Mouse (Mus musculus) ES-CJ7 (cell line): ENCODE results near the gene Pias4.

Source experiments
- DNase-seq: peaks from one replicate; pipeline ENCODE4 v3.0.0; 2011; ENCODE audit warnings: low read depth, low spot score

Pias4 gene

DNA sequence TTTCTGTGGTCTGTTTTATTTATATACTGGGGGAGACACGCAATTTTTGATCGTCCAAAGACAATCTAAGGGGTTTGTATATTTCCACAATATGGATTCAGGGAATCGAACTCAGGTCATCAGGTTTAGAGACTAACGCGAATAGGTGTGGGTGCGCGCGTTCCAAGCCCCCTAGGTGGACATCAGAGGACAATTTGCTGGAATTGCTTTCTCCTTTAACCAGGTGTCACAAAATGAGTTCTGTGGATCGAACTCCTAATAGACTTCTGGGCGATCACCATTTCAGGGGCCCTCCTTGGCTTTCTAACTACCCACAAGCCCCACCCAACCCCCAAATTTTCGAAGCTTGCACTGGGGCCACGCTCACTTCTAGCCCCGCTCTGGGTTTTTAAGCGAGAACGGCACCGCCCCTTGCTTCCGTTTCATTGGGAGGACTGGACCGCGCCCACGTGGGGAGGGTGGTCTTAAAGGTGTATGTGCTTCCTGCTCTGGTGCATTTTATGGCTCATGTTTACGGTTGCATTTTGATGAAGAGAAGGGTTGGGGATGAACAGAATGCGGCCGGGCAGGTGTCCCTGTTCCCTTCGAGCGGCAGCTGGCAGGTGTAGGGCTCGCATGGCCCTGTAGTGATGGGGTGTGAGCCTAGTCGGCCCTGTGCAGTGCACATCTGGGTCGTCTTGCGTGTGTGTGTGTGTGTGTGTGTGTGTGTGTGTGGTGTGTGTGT, 960 bp upstream of the Pias4 start:
- DNase-seq = peak; percentile 91

DNA sequence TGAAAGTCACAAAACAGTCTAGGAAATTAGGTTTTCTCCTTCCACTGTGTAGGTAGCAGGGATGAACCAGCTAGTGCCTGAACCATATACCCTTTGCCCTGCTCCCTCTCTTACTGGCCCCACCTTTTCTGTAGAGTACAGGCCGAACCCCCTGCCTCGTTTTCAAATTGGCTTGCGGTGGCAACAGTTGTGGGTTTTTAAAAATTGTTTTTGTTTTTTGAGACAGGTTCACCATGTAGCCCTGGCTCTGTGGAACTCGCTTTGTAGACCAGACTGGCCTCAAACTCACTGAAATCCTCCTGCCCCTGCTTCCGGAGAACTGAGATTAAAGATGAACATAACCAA, 336 bp upstream of the Pias4 start:
- no peak for DNase-seq

DNA sequence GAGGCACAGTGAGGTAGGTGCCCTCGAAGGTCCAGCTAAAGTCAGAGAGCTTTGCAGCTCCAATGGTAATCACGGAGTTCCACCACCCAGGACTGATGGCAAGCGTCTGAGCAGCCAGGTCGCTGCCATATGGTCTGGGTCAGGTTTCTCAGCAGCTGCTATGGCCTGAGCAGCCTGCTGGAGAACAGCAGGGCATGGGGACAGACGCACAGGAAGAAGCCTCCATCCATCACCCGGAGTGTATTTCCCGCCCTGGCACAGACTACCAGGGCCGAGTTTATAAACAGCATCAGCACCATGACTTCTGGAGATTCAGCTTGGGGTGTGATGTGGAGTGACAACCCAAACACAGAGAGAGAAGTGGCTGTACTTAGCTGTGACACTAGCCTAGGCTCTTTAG, 2.6 kb downstream of the Pias4 start:
- DNase-seq = no peak

DNA sequence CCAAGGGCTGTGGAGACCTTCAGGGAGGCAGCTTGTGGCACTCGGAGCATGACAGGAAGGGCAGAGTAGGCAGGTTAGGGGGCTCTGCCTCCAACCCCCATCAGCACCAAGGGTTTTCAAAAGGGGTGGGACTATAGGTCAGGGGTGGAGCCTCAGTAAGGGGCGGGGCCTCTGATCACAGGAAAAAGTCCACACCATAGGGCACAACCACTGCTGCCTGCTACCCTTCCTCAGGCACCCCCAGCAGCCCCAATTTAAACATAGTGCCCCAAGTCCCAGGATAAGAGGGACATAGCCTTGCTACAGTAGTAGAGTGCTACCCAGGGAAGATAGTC, 5.4 kb downstream of the Pias4 start:
- DNase-seq = no peak

DNA sequence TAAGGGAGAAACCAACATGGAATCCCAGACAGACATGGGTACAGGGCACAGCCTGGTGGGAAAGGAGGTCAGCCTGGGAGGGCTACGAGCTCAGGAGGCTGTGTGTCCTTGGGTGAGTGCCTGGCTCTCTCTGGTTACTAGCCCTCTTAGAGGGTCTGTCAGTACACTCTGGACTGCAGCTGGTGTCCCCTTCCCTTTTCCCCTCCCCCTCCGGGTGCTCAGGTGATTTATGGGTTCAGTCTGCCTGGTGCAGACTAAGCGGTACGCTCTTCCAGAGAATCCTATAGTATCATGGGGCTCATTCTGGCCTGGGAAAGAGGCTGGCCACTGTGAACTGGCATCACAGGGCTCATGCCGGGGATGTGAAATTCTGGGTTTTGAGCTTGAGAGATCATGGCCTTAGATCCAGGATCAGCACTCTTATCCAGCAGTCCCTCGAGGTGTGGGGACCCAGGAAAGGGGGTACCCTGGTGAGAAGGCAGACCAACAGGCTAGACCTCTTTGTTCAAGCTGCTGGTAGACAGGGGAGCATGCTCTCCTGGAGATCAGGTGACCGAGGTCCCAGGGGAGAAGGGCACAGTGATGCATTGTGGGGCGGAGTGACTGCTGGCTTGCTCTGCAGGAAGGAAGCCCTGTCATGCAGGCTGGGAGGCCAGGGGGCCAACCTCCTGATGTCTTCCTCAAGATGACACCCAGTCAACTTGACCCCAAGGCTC, 6.0 kb downstream of the Pias4 start:
- no peak for DNase-seq

DNA sequence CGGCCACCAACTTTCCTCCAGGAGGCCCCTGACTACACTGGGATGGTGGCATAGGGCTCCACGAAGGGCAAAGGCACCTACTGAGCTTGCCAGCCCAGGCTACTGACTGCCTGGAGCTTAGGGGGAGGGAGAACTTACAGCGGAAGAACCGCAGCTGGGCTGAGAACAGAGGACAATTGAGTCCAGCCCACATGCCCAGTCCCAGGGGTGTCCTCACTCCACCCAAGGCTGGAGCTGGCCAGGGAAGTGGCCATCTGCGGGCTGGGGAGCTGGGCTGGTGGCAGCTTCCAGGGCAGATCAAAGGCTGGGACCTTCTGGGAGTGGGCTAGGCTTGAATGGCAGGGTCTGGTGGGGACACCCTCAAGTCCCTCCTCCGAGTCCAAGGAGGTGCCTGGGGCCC, 13.0 kb downstream of the Pias4 start:
- DNase-seq = no peak

DNA sequence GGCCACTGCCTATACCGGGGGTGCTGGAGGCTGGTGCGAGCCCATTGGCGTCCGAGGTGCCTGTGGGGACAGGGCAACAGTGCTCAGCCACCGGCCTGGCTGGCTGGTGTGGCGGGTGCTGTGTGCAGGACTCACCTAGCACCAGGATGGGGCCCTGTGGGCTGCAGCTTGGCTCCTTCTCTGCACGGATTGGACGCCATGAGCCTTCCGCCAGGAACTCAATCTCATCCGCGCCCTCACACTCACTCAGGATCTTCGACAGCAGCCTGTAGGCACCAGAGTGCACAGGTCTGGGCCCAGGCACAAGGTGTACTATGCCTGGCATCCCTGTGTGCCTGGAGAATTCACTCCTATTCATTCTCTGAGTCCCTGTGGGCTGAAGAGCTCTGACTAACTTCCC, 13.4 kb downstream of the Pias4 start:
- DNase-seq = no peak

DNA sequence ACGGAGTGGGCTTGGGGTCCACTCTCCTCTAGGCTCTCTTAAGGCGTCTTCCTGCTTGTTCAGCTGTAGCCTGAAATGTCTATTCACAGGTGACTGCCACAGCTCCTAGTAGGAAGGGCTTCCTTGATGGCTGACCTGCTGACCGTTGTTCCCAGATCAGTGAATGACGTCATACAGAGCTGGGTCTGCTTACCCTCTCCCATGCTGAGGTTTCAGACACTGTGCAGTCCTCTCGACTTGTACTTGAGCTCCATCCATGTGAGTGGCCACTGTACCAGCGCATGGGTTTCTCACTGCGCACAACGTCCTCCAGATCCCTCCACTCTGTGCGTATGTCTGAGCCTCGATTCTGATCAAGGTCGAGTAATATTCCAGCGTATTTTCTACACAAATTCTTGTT, 15.1 kb downstream of the Pias4 start:
- DNase-seq = no peak

DNA sequence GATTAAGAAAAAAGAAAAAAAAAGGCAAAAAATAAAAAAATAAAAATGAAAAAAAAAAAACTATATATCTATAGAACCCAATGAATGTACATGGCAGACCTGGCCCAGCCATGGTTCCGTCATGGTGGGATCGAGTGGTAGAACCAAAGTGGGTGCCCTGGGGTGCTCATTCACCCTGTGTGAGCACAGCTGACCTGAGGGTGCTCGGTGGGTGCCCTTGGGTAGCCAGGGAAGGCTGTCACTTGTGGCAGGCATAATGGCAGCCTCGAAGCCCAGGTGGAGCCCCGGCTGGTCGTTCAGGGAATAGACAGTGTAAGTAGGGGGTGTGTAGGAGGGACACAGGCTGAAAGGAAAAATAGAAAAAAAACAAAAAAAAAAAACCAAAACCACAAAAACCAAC, 16.5 kb downstream of the Pias4 start:
- no peak for DNase-seq

DNA sequence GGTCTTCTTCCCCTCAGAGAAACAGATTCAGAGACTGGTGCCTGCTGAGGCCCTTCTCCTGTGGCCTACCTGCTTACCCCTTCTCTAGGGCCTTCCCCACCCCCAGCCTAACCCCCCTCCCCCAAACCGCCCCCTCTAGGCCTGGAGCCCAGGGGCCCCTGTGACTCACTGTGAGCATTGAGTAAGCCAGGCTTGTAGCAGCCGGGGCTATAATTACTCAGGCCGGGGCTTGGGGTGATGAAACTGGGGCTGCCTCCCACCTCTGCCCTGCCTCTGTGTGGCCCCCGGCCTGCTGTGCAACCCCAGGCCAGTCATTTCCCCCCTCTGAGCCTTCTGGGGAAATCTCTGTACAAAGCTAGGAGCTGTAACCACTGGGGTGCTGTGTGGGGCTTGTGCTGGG, 21.4 kb downstream of the Pias4 start:
- DNase-seq = no peak

DNA sequence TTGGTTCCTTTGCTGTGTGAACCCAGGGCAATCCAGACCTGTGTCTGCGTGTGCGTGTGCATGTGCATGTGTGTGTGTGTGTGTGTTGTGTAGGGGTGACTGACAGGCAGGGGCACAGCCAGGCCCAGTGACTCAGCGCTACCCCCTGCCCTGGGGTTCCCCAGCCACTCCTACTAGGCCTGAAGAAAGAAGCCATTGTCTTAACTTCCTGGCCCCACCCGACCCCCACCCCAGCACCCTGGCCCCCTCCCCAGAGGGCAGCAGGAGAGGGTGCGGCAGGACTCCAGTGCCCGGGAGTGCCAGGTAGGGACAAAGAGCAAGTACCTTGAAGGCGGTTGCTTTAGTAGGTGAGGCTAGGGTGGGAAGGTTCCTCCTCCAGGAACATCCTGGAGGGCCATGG, 21.9 kb downstream of the Pias4 start:
- no peak for DNase-seq

DNA sequence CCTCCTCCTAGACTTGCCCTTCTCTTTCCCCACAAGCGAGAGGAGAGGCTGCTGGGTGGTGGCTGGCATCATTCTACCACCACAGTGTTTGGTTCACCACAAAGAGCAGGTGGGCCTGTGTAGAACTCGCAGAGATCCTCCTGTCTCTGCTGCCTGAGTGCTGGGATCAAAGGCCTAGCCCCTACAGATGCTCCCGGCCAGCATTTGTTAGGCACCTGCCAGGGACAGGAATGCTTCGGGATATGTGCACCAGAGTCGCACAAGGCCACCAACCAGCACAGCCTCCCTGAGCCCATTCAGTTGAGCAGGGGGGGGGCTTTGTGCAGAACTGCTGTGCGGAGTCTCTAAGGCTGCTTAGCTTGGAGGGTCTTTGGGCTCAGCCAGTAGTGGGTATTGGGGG, 22.4 kb downstream of the Pias4 start:
- no peak for DNase-seq

DNA sequence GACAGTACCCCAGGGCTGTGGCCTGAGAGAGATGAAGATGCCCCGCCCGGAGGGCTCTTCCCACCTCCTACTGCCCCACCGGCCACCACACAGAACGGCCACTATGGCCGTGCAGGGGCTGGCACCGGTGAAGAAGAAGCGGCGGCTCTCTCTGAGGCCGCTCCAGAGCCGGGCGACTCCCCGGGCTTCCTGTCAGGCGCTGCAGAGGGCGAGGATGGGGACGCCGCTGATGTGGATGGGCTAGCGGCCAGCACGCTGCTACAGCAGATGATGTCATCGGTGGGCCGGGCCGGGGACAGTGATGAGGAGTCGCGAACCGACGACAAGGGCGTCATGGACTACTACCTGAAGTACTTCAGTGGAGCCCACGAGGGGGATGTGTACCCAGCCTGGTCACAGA, 23.1 kb downstream of the Pias4 start:
- no peak for DNase-seq

DNA sequence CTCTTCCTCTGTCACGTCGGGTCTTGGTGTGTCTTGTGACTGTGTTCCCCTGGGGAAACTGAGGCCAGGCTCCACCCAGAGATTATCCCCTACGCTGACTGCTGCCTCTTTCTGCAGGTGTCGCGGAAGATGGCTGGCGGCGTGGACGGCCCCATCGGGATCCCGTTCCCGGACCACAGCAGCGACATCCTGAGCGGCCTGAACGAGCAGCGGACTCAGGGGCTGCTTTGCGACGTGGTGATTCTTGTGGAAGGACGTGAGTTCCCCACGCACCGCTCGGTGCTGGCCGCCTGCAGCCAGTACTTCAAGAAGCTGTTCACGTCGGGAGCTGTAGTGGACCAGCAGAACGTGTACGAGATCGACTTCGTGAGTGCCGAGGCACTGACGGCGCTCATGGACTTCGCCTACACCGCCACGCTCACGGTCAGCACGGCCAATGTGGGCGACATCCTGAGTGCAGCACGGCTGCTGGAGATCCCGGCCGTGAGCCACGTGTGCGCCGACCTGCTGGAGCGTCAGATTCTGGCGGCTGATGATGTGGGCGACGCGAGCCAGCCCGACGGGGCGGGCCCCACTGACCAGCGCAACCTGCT, 23.8 kb downstream of the Pias4 start:
- DNase-seq = no peak

DNA sequence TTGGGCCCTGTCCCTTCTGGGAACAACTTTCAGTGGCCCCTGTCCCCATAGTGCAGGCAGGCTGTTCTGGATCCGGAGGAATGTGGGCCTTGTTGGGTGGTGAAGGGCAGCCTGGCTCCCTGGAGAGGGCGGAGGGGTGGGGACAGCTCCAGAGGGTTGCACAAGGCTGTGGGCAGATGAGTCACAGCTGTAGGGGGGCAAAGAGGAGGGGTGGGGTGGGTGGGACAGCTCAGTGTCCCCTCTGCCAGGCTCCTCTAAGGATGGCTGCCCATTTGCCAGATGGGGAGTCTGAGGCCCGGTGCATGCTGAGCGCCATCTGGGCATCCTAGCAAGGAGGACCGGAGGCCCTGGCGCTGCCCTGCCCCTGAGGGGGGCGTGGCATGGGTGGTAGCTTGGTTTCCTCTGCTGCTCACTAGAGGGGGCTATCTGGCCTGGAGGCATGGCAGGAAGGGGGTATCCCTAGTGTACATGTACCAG, 24.5 kb downstream of the Pias4 start:
- DNase-seq = no peak

DNA sequence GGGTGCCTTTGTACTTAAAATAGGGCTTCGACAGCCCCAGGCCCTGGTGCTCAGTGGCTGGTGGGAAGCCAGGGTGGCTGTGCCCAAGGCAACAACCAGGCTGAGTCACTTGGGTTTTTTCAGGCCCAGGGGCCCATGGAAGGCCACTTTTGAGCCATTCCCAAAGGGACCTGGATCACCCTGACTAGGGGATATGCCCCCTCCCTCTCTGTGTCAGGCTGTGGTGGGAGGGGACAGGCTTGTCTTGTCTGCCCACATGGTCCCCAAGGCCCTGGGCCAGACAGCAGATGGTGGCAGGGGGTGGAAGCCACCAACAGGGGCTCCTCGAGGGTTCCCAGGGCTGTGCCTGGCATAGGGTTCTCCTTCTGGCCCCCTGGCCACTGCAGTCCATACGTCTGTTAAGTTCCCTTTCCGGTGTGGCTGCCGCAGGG, 25.2 kb downstream of the Pias4 start:
- no peak for DNase-seq

DNA sequence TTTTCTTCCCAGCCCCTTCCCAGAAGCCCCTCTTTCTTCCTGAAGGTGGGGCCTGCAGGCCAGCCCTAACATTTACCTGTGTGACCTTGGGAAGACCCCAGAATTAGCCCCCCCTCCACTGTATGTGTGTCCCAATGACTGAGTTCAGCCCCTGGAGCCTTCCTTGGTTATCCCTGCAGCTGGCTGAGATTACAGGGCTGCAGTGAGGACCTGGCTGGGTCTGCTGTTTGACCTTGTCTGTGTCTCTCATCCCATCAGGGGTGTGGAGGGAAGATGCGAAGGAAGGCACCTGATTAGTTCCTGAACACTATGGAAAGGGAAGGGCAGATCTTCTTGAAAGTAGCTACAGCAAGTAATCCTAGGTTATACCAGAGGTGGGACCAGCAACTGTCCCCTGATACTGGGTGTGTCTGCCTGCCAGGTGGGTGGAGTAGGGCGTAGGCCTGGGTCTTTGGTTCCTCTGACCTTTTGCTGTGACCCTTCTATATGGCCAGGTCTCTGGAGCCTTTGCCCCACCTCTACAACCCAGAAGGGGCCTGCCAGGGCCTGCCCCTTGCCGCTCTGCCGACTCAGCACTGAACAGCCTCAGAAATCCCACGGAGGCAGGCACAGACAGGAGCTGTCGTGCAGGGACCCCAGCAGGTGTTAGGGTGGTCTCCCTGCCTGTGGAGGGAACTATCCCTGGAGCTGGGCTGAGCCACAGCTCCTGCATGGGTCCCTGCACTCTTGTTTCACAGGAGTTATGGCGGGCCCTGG, 26.1 kb downstream of the Pias4 start:
- peak; percentile 94 for DNase-seq

DNA sequence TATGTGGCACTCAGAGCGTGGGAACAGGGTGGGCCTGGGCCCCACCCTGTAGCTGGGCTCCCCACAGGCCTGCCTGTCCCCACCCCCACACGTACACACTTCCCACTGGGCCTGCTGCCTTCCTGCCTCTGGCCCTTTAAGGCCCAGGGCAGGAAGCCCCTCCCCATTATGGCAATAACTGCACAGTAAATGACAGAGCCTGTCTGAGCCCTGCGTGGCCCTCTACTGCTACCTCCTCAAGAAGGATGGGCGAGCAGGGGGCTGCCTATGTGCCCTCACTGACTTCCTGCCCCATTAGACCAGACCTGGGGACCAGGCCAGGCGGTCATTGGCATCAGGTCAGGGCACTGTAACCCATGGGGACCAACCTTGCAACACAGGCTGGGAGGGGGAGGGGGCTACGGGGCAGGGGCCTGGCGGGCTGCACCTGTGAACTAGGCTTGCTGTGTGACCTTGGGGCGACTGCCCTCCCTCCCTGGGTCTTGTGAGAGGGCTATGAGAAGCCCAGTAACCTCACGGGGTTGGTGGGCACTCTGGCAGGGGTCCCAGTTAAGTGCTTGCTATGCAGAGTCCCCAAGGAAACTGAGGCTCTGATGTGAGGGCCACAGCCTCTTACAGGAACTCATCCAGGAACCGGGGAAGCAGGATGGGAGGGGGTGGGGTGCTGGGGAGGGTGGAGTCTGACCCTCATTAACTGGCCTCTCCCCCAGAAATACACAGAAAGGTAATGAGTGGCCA, 26.8 kb downstream of the Pias4 start:
- peak; percentile 79 for DNase-seq

DNA sequence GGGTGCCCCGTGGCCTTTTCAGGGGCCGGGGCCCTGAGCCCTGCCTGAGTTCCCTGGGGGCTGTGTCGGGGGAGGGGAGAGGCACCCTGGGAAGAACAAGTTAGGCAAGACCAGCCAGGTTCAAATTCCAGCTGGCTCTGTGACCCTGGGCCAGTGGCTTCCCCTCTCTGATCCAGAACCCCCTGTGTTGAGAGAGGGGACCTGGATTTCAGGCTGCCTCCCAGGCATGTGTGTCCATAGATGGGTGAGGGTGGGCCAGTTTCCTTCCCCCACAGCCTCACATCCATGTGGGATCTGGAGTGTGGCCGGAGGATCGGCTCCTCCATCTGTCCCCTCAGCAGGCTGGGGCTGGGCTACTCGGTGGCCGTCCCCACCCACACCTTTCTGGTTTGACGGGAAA, 27.7 kb downstream of the Pias4 start:
- no peak for DNase-seq

DNA sequence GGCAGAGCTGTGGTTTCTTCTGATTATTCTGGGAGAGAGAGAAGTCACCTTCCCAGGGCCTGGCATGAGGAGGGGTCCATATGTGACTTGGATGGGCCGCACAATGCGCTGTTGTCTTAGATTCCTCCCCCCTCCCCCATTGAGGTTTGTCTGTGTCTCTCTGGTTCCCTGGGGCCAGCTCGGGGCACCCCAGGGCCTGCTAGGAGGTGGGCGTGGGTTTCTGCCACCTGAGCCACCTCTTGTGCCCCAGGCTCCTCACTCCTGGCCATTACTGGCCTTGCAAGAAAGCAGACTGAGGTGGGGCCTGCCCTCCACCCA, 28.2 kb downstream of the Pias4 start:
- no peak for DNase-seq

DNA sequence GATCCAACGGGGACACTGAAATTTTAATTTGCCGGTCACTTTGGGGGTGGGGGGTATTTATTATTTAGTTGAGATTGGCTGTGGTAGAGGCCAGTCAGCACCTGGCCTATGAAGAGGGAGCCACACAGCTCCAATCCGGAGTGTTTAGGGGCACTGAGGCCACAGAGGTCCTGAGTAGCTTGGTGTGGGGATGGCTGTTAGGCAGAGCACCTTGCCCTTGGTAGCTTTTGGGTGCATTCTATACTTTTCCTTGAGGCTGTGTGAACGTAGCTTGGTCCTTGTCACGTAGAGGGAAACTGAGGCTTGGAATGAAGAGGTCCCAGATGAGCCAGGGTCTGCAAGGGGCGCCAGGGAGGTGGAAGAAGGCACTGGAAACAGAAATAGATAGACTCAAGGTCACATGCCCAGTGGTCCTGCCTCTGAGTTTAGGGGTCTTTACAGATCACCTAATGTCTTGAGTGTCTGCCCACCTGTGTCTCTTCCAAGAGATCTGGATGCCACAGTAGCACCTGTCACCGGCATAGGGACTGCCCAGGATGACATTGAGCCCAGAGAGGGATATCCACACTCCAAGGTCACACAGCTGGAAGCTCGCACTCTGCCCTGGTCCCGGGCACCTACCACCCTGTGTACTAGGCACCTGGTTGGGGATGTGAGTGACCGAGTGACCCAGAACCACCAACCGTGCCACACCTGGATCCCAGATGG, 28.7 kb downstream of the Pias4 start:
- no peak for DNase-seq
